Mouse (Mus musculus) kidney, postnatal 36 days (tissue): ENCODE results near the gene Lrrc58.
A peak's percentile ranks its signal among the peaks of the same experiment; 100 is the strongest.

Experiments used
- DNase-seq, 2 experiments: peaks; one replicate each; pipeline ENCODE4 v3.0.0; 2021 to 2022; ENCODE audit warnings: mixed read lengths in 2 of 2

Gene Lrrc58

GRCm38 (mm10) chr16:37867791-37868505 is at the start of gene Lrrc58:
Lrrc58 (plus strand) TSS chr16:37868389.
- DNase-seq = peak; percentile 81 to 92

DNA sequence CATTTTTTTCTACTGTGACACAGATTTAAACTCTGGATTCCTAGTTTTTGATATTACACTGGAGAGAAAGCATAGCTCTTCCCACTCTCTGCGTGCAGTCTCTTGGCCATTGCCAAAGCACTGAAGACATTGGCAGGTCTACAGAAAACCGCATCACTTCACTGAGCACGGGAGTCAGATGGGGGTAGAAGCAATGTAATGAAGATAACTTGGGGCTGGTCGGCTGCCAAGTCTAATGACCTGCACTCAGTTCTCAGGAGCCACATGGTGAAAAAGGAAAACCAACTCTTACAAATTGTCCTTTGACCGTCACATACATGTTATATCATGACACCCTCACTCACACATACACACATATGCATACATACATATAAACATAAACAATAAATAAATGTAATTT is 44.2 kb upstream of the Lrrc58 start:
- DNase-seq = peak; percentile 67 to 70

DNA sequence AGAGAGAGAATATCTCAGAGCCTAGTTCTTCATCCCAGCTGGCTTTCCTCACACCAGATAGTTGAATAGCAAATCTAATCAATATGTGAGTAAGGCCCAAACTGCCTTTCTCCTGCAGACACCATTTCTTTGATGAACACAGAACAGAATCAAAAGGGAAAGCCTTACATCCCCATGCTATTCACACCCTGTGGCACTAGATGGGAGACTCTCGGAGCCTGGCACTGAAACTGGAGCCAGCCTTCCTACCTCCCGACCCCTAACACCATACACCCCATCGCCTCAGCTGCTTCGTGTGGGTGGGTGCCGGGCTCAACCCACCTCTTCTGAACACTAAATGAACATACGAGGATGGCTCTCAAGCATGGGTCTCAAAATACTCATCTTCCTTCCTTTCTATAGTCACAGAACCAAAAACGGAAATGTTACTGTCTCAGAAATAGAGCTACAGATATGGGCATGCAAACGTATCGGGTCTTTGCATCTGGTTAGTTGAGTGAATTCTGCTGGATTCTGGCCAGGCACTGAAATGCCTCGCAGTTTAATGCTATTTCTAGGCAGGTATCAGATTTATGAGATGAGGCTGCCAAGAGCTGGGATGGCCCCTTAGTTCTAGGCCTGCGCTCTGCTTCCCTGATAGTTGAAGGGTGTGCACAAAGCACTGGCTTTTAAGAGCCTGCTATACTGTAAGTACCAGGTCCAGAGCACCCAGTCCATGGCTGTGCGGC is 43.2 kb upstream of the Lrrc58 start:
- no peak for DNase-seq

DNA sequence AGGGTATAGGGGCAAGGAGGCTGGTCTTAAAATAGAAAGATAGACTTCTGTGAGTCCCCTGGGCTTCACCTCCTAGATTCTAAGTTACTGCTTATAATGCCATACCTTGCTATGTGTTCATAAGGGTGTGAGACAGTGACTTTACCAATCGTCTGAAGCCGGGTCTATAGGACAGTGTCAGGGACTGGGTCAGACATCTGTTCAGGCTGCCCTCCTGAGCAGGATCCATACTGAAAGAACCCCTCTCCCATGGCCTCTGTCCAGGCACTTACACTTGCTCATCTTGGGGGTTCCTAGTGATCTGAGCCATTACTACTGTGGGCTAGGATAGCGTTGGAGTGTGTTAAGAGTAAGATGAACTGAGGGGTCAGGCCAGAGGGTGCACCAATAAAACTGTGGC is 41.9 kb upstream of the Lrrc58 start:
- DNase-seq = no peak

DNA sequence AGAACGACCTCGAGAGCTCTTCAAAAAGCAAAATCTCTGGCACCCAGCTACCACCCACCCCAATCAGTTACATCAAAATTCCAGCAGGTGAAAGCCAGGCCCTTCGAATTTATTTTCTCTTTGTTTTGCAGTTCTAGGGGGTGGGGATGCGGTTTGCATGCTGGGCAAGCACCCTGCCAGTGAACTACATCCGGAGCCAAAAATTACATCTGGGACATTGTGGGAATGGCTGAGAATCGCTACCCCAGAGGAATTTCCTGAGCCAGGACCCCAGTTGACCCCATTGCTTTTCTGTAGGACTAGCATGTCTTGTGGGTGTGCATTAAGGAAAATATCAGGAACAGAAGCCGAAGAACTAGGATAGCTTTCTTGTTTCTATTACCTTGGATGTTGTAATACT is 37.1 kb upstream of the Lrrc58 start:
- peak in 1 of 2 experiments; percentile 28 for DNase-seq

GRCm38 (mm10) chr16:37837571-37837970 is 30.6 kb upstream of the Lrrc58 start:
- DNase-seq = no peak

- DNase-seq = no peak
These were observed 25.8 kb upstream of the Lrrc58 start for GRCm38 (mm10) chr16:37842439-37842838.

DNA sequence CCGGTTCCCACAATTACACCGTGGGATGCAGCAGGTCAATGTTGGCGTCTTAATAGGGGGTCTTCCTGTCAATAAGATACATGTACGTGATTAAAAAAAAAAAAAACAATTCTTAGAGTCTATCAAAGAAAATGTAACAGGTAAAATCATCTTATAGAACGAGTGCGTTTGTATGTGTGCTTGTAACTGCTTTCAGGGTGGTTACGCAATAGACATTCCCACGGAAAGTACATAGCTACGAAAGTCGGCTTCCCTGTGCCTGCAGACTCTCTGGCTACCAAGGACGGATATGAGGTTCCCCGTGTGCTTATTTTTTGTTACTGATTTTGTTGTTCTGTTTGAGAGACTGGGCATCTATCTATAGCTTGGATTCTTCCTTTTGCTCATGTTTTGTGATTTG is 24.4 kb upstream of the Lrrc58 start:
- DNase-seq = no peak

GRCm38 (mm10) chr16:37845202-37845925 is 22.8 kb upstream of the Lrrc58 start:
- DNase-seq = peak; percentile 40 to 46

DNA sequence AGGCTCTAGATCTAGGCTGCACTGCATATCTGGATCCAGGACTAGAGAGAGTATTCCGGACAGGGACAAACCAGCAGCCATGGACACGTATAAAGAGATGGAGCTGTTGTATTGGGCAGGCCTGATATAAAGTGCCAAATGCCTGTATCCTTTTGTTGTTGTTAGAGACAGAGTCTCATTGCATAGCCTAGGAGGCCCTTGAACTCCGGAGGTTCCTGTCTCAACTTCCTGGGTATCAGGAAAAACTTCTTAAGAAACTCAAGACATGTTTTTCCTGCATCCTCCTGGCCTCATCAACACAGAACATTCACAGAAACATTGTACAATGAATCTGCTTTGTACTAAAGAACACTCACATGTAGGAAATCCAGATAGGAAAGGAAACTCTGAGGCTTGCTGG is 21.1 kb upstream of the Lrrc58 start:
- no peak for DNase-seq

DNA sequence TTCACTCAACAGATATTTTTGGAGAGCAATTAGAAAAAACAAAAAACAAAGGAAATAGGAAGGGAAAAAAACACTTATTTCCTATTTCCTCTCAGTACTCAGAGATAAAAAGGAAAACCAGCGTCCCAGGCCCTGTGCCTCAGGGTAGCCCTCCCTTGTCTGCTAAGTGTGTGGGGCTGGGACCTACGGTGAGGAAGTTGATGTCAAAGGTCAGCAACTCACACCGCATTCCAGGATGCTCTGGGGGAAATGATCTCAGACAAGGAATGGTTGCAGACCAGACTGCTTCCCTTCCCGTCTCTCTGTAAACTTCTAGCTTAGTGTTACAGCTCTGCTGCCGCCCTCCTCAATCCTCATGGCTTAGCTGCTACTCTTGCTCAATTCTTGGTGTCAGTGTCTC is 16.8 kb upstream of the Lrrc58 start:
- DNase-seq = peak; percentile 59 to 78

DNA sequence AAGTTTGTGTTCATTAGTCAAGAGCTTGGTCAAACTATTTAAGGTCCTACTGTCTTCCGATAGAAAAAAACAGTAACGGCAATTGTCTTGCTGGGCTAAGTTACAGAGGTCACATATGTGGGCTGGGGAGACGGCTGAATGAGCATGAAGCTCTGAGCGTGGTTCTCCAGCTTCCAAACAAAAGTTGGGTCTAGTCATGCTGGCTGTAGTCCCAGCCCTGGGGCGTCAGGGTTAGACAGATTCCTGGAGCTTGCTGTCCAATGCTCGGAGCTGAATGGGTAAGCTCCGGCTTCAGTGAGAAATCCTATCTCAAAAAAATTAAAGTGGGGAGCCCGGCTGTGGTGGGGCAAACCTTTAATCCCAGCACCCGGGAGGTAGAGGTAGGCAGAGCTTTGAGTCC is 14.9 kb upstream of the Lrrc58 start:
- peak; percentile 49 to 75 for DNase-seq

DNA sequence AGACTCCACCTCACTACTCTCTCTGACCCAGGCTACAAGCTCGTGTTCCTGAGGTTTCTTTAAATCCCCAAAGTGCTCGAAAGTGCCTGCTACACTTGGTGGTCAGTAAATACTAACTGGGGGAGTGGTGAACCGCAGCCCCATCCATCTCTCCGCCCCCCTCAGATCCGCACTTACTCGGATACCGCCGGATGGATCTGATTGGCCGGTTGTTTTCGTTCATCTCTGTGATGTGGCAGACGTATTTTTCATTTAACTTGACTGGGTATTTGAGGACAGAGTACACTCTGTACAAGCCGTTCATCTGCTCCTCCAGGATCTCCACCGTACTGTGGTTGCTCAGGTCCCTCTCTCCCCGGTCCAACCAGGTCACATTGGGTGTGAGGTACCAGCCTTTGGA is 14.1 kb upstream of the Lrrc58 start:
- DNase-seq = no peak

GRCm38 (mm10) chr16:37854593-37854992 is 13.6 kb upstream of the Lrrc58 start:
- no peak for DNase-seq

GRCm38 (mm10) chr16:37855583-37855982 is 12.6 kb upstream of the Lrrc58 start:
- no peak for DNase-seq

DNA sequence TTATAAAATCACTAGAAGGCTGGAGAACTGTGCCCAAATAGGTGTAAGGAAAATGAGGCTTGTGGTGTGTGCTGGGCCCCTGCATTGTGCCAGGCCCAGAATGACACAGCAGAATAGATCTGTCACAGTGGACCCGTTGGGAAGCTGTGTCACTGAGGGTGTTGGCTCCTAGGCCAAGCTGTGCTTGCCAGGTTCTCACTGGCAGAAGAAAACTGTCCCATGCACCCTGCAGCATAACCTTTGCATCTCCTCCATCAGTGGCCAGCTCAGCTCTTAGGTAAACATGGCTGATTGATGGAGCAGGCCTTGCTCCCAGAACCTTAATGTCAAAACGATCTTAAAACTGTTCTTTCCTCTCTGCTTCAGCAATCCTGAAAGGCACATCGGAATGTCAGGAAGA is 11.9 kb upstream of the Lrrc58 start:
- DNase-seq = peak; percentile 59 to 64

GRCm38 (mm10) chr16:37857495-37857894 is 10.7 kb upstream of the Lrrc58 start:
- DNase-seq = peak; percentile 63 to 89

DNA sequence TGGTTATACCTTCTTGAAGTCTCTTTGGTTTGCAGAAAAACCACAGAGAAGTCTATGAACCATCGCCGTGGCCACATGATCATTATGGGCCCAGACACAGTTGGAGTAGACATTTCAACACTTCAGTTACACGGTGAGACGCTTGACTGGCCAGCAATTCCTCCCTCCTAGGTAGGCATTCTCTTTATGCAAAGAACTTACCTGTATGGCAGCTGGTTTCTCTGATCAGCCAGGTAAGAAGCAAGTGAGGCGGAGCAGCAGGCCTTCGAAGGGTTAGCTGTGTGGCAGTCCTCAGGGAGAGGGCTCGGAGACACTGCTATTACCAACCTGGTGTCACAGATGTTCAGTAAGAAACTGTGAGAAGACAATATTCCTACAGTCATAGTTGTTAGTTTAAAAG is 8.0 kb upstream of the Lrrc58 start:
- DNase-seq = peak in 1 of 2 experiments; percentile 53

DNA sequence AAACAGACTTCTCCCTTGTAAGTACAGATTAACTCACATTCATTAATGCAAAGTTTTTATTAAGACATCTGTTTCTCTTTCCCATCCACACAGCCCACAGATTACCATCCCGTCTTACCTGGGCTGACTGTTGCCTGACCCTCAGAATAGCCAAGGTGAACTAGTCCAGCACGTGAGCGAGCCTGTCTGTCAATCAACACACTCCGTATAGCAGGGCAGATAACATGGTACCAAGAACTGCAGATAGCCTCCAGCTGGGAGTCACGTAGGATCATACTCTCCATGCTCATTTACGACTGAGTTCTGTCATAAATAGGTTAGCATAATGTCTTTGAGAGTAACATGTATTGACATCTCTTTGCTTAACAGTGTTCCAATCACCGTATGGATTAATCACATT is 7.2 kb upstream of the Lrrc58 start, which contains the start of gene Gm36028:
Gene Gm36028 (minus strand): TSS at position 118 of the 400 bp plus-strand sequence.
- DNase-seq = no peak

GRCm38 (mm10) chr16:37863876-37864275 is 4.3 kb upstream of the Lrrc58 start:
- no peak for DNase-seq

DNA sequence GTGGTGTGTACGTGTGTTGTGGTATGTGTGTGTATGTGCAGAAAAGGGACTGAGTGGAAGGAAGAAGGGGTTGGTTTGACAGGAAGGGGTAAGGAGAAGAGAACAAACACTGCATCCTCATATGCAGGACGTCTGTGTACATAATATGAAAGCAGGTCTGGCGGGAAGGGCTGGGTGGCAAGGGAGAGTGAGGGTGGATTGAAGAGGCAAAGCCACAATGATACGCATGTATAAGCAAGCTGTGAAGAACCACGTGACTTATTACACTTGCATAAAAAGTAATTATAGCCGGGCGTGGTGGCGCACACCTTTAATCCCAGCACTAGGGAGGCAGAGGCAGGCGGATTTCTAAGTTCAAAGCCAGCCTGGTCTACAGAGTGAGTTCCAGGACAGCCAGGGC is 2.3 kb upstream of the Lrrc58 start:
- DNase-seq = no peak

- DNase-seq = peak; percentile 76 to 82
These were observed 599 bp downstream of the Lrrc58 start for GRCm38 (mm10) chr16:37868506-37869469.
